Mouse (Mus musculus) heart, postnatal 0 days (tissue): ENCODE data around the gene Rinl. TPM values are rescaled to one million over a fixed set of nuclear protein-coding genes. Genes with fewer than 3 reads are reported as not detected.

Experiments used
- ATAC-seq: fragments of 200-750 bp; cut with Nextera tagmentation; 2 replicates; pipeline ENCODE4 v1.8.0; 2017; ENCODE audit warnings: low read depth, moderate number of reproducible peaks, moderate library complexity; ENCODE audit not compliant: insufficient read depth
- DNase-seq: peaks from one replicate; pipeline ENCODE4 v3.0.0-alpha.2; 2016; ENCODE audit warnings: low spot score
- H3K27ac ChIP-seq: fragments of 300-500 bp; sonication (generic); 2 replicates; pipeline ENCODE4 v1.5.1; 2014; ENCODE audit warnings: low read depth, mild to moderate bottlenecking
- H3K27me3 ChIP-seq: fragments of 300-500 bp; sonication (generic); 2 replicates; pipeline ENCODE4 v1.6.1; 2014; ENCODE audit warnings: low read length, mixed read lengths; ENCODE audit not compliant: control insufficient read depth, insufficient read depth
- H3K36me3 ChIP-seq: fragments of 300-500 bp; sonication (generic); replicated peaks from 2 replicates; pipeline ENCODE4 v1.6.1; 2014; ENCODE audit warnings: low read length, mixed read lengths; ENCODE audit not compliant: control insufficient read depth, insufficient read depth
- H3K4me1 ChIP-seq: fragments of 300-500 bp; sonication (generic); 2 replicates; pipeline ENCODE4 v1.6.1; 2014; ENCODE audit warnings: antibody characterized with exemption; ENCODE audit not compliant: control insufficient read depth, insufficient read depth
- H3K4me2 ChIP-seq: fragments of 300-500 bp; sonication (generic); 2 replicates; pipeline ENCODE4 v1.6.1; 2014; ENCODE audit warnings: low read depth, mild to moderate bottlenecking, low read length, moderate library complexity
- H3K4me3 ChIP-seq: fragments of 300-500 bp; sonication (generic); 2 replicates; pipeline ENCODE4 v1.5.1; 2014; ENCODE audit warnings: low read depth, low read length
- H3K9ac ChIP-seq: fragments of 300-500 bp; sonication (generic); replicated peaks from 2 replicates; pipeline ENCODE4 v1.6.1; 2014; ENCODE audit warnings: low read depth, low read length, mixed read lengths
- H3K9me3 ChIP-seq: fragments of 300-500 bp; sonication (generic); replicated peaks from 2 replicates; pipeline ENCODE4 v1.6.1; 2016; ENCODE audit warnings: low read length; ENCODE audit not compliant: control insufficient read depth
- CTCF ChIP-seq: IDR thresholded peaks from 2 replicates; pipeline ENCODE4 v1.5.1; 2016; ENCODE audit warnings: antibody characterized with exemption, control low read depth, low read depth
- EP300 ChIP-seq: IDR thresholded peaks from 2 replicates; pipeline ENCODE4 v1.6.1; 2016; ENCODE audit warnings: antibody characterized with exemption, low read depth
- WGBS: fragments of 180-500 bp; shearing (Covaris S2); extraction: QIAGEN DNeasy Blood & Tissue Kit; methylation state at CpG from one replicate; pipeline ENCODE4 v1.1.7; 2014; 5-methylcytosine and 5-hydroxymethylcytosine counted together
- polyA plus RNA-seq: library from polyadenylated mRNA; unstranded; fragments of >200 nt; fragmentation: Nextera tagmentation; extraction: Ambion mirVana; gene quantifications from 2 replicates; pipeline ENCODE4 v1.2.1, GENCODE M21; 2015
- total RNA-seq: library from RNA; depleted of rRNA; stranded (reverse); fragments of >200 nt; gene quantifications from 2 replicates; pipeline ENCODE4 v1.2.3, GENCODE M21; 2014; ENCODE audit warnings: low replicate concordance

Gene Rinl
- total and polyA plus RNA-seq, 2 experiments from 2014 or later = 2.3 to 2.7 TPM

DNA sequence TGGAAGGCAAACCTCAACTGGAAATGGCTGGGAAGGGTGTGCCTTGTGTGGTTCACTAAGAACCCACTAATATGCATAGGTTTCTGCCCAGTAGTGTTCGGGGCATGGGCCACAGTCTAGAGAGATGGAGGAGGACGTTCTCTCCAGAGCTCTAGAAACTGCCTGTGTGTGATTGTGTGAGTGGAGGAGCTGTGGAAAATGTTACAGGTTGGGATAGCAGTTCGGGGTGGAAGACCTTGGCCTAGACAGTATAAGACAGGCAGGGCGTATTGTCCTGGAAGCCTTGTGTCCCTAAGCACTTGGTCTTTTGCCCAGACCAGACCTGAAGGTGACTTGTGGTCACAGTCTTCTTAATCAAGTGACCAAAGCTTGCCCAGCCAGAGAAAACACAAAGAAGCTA is 23.7 kb downstream of the Rinl start:
- WGBS = 17% methylated on average over 4 of the region's 4 CpGs
- TF ChIP-seq CTCF = no peak
- no peak for TF ChIP-seq EP300
- no peak for ATAC-seq
- Histone ChIP-seq H3K4me2 (peak overlapping the region; percentile 87), H3K4me1 (peaks cover 25% of the 10 kb centered on the region), H3K9me3 (no peaks in the 10 kb centered on the region), H3K27me3 (no peaks in the 10 kb centered on the region), H3K4me3 (peak overlapping the region; percentile 75), H3K36me3 (peaks cover 55% of the 10 kb centered on the region), H3K27ac (peak overlapping the region; percentile 96), H3K9ac (peak overlapping the region; percentile 87)
- no peak for DNase-seq

GRCm38 (mm10) chr7:28812949-28813348 is 24.2 kb downstream of the Rinl start:
- Histone ChIP-seq H3K9ac (peak overlapping the region; percentile 87; the same call in 1 of the 2 replicates), H3K4me1 (peaks cover 21% of the 10 kb centered on the region), H3K36me3 (peaks cover 60% of the 10 kb centered on the region), H3K9me3 (no peaks in the 10 kb centered on the region), H3K4me2 (peak overlapping the region; percentile 87), H3K4me3 (peak overlapping the region; percentile 75), H3K27ac (peak overlapping the region; percentile 96), H3K27me3 (no peaks in the 10 kb centered on the region)
- no peak for DNase-seq
- no peak for ATAC-seq
- TF ChIP-seq CTCF (0 out of 2 replicates have a peak, but pooled peaks have one; percentile 19), EP300 (no peak)
- WGBS = 44% methylated on average over 5 of the region's 5 CpGs

DNA sequence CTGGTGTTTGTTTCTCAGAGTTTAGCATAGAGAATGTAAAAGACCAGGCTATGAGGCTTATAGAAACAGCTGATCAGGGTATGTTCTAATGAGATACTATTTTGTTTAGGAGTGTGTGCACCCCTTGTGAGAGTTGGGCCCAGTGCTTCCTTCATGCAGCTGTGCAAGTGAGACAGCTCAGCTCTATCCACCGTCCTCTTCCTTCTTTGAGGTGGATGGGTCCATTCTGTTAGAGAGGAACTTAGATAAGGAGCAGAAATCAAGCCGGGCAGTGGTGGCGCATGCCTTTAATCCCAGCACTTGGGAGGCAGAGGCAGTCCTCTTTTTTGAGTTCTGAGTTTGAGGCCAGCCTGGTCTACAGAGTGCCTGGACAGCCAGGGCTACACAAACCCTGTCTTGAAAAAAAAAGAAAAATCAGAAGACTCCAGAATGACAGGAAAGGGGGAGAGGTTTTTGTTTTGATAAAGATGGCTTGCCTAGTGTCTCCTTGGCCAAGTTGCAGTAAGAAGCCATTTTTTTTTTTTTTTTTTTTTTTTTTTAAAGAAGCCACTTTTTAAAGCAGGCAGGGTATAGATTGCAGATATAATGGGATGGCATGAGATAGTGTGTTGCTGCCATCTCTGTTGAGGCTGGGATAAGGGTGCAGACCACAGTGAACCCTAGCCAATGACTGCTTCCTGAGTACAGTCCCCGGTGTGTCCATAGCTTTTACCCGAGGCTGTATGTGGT is 25.7 kb downstream of the Rinl start:
- H3K27ac ChIP-seq = no peak overlapping the region
- no peak for ATAC-seq
- H3K4me1 ChIP-seq = peaks cover 18% of the 10 kb centered on the region
- TF ChIP-seq EP300 (no peak), CTCF (no peak)
- 49% methylated on average over 5 of the region's 5 CpGs for WGBS
- H3K27me3 ChIP-seq = no peaks in the 10 kb centered on the region
- no peak overlapping the region for H3K4me2 ChIP-seq
- no peaks in the 10 kb centered on the region for H3K9me3 ChIP-seq
- H3K36me3 ChIP-seq = peaks cover 75% of the 10 kb centered on the region
- H3K4me3 ChIP-seq = no peak overlapping the region
- no peak overlapping the region for H3K9ac ChIP-seq
- no peak for DNase-seq

DNA sequence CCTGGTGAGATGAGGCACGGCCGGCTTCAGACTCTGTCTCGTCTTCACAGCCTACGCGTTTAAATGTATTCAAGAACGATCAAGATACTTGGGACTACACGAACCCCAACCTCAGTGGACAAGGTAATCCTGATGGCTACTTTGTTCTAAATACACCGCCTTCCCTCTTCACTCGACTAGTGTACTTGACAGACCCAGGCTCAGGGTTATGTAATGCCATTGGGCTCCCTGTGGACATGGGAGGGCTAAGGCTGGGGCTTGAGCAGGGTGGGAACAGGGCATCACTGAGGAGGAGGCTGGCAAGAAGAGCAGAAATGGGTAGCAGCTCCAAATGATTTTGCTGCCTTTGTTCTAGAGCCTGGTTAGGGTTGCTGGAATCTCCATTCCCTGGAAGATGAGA is 26.5 kb downstream of the Rinl start:
- H3K36me3 ChIP-seq = peaks cover 83% of the 10 kb centered on the region
- no peaks in the 10 kb centered on the region for H3K9me3 ChIP-seq
- no peak overlapping the region for H3K9ac ChIP-seq
- peaks cover 26% of the 10 kb centered on the region for H3K4me1 ChIP-seq
- no peak for TF ChIP-seq CTCF
- no peak for TF ChIP-seq EP300
- H3K27me3 ChIP-seq = no peaks in the 10 kb centered on the region
- WGBS = 79% methylated on average over 9 of the region's 9 CpGs
- H3K4me3 ChIP-seq = no peak overlapping the region
- H3K4me2 ChIP-seq = no peak overlapping the region
- DNase-seq = no peak
- H3K27ac ChIP-seq = no peak overlapping the region
- no peak for ATAC-seq

GRCm38 (mm10) chr7:28816201-28816600 is 27.4 kb downstream of the Rinl start:
- Histone ChIP-seq H3K9me3 (no peaks in the 10 kb centered on the region), H3K27me3 (no peaks in the 10 kb centered on the region), H3K9ac (no peak overlapping the region), H3K4me3 (no peak overlapping the region), H3K27ac (peak overlapping the region; percentile 31), H3K4me1 (peaks cover 32% of the 10 kb centered on the region), H3K4me2 (no peak overlapping the region), H3K36me3 (peaks cover 93% of the 10 kb centered on the region)
- ATAC-seq (no peak), DNase-seq (no peak)
- TF ChIP-seq EP300 (no peak), CTCF (no peak)
- WGBS = 73% methylated on average over 9 of the region's 9 CpGs

DNA sequence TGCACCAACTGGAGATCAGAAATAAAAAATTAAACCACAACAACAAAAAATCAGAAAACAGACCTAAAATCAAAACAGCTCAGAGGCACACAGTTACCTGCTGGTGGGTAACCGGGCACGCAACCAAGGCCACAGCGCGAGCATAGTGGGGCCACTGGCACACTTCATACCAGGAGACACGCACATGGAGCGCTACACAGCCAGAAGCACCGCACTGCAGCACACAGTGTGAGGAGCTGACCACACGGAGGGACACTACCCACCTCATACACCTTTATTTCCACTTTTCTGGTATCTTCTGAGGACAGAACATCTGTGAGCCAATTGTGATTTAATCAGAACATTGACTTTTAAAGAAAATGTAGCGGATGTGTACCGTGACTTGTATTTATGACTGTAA is 28.2 kb downstream of the Rinl start:
- H3K9me3 ChIP-seq = no peaks in the 10 kb centered on the region
- TF ChIP-seq CTCF (no peak), EP300 (no peak)
- no peak overlapping the region for H3K4me2 ChIP-seq
- no peak overlapping the region for H3K4me3 ChIP-seq
- no peak for DNase-seq
- no peak for ATAC-seq
- H3K27me3 ChIP-seq = no peaks in the 10 kb centered on the region
- peaks cover 31% of the 10 kb centered on the region for H3K4me1 ChIP-seq
- H3K27ac ChIP-seq = no peak overlapping the region; the same call in 1 of the 2 replicates
- peaks cover 99% of the 10 kb centered on the region for H3K36me3 ChIP-seq
- no peak overlapping the region for H3K9ac ChIP-seq
- 89% methylated on average over 10 of the region's 10 CpGs for WGBS
